ENCODE assay signal across 22 mouse cellular contexts in genomic region chr6:128421036-128421435, GRCm38 (mm10). TPM values are rescaled to one million over a fixed set of nuclear protein-coding genes. Genes with fewer than 3 reads are reported as not detected.
DNase-seq lines count a peak whose midpoint lies in the region; ATAC-seq lines count a peak whose summit lies in the region.
"Had no signal": no experiment of that assay in that cellular context is flagged by ENCODE, and none has a peak within 500 bp of the region (broad histone marks: within the 10 kb centered on the region; RNA-seq: fewer than 3 reads in every experiment).

No protein-coding gene starts in this region.

- H3K36me3 ChIP-seq in stomach, embryonic 16.5 days (ENCODE audit: control insufficient read depth, insufficient read depth, low read length), result no peaks in the 10 kb centered on the region
- no peaks in the 10 kb centered on the region for H3K36me3 ChIP-seq in midbrain, embryonic 15.5 days (replicated peaks)

- no peak overlapping the region for H3K4me3 ChIP-seq in stomach, embryonic 16.5 days (replicated peaks; ENCODE audit: low read length)
- H3K4me3 ChIP-seq in midbrain, embryonic 15.5 days, result no peak overlapping the region
- H3K4me3 ChIP-seq: embryonic facial prominence, embryonic 10.5 days had no signal

- peak overlapping the region; percentile 33; the same call in 1 of the 2 replicates for H3K27ac ChIP-seq in stomach, embryonic 16.5 days (ENCODE audit: low read length)
- no peak overlapping the region for H3K27ac ChIP-seq in midbrain, embryonic 15.5 days
- H3K27ac ChIP-seq: embryonic facial prominence, embryonic 10.5 days; hindbrain, postnatal 0 days had no signal

- WGBS in stomach, embryonic 16.5 days, result 86% methylated on average over 2 of the region's 2 CpGs
- 95% methylated on average over 2 of the region's 2 CpGs for WGBS in midbrain, embryonic 15.5 days

- H3K4me1 ChIP-seq in stomach, embryonic 16.5 days (ENCODE audit: control insufficient read depth, insufficient read depth, low read length), result peaks cover 3% of the 10 kb centered on the region; the same call in 1 of the 2 replicates
- peaks cover 6% of the 10 kb centered on the region for H3K4me1 ChIP-seq in midbrain, embryonic 15.5 days

- peak; percentile 34 for DNase-seq in adrenal gland, postnatal 14 days
- DNase-seq in adrenal gland, postnatal 36 days, result no peak
- peak; percentile 20 for DNase-seq in kidney, postnatal 14 days
- no peak for DNase-seq in kidney, postnatal 4 days
- DNase-seq in right cerebral cortex, adult 2 months (ENCODE audit: low spot score in 2 of 2), result peak; percentile 51
- DNase-seq in right cerebral cortex, postnatal 4 days, result no peak
- DNase-seq: adrenal gland, adult 2 months; cerebellum, postnatal 10 days; heart, postnatal 10 days; left cerebral cortex, postnatal 4 days; lung, adult 18-20 months; right cerebral cortex, postnatal 25 days; thymus, postnatal 25 days had no signal

- H3K4me2 ChIP-seq in stomach, embryonic 16.5 days (ENCODE audit: low read depth, low read length), result no peak overlapping the region
- no peak overlapping the region for H3K4me2 ChIP-seq in midbrain, embryonic 15.5 days

- no peaks in the 10 kb centered on the region for H3K9me3 ChIP-seq in stomach, embryonic 16.5 days (replicated peaks; ENCODE audit: control insufficient read depth, low read length)
- no peaks in the 10 kb centered on the region for H3K9me3 ChIP-seq in midbrain, embryonic 15.5 days
- H3K9me3 ChIP-seq: embryonic facial prominence, embryonic 10.5 days had no signal

- ATAC-seq in stomach, embryonic 16.5 days (ENCODE audit: insufficient read depth, low FRiP score), result no peak
- no peak for ATAC-seq in midbrain, embryonic 15.5 days (replicated peaks)
- ATAC-seq: hindbrain, postnatal 0 days had no signal

- no peaks in the 10 kb centered on the region for H3K27me3 ChIP-seq in stomach, embryonic 16.5 days (ENCODE audit: control insufficient read depth, insufficient read depth, low read length)
- no peaks in the 10 kb centered on the region for H3K27me3 ChIP-seq in midbrain, embryonic 15.5 days (replicated peaks)

- H3K9ac ChIP-seq in stomach, embryonic 16.5 days (ENCODE audit: low read length), result no peak overlapping the region
- H3K9ac ChIP-seq in midbrain, embryonic 15.5 days, result no peak overlapping the region

RNA-seq across cellular contexts. Expression of gene Itfg2, which starts 3.7 kb away (rescaled TPM):
- 21.6 and 35.8 TPM in 2 replicates for total RNA-seq in adrenal gland, postnatal 14 days (2021)
- 10 to 100 TPM; 23.8 to 28.6 TPM for total RNA-seq in adrenal gland, postnatal 36 days (2021)
- 25.0 and 36.4 TPM in 2 replicates for polyA plus RNA-seq in stomach, embryonic 16.5 days (2015; fragmentation: Nextera tagmentation; extraction: Ambion mirVana)
- polyA plus RNA-seq in midbrain, embryonic 15.5 days (2015; fragmentation: Nextera tagmentation; extraction: Ambion mirVana), result 50.7 and 51.4 TPM in 2 replicates

RNA-seq across cellular contexts. Expression of gene Fkbp4, which starts 17.4 kb away (rescaled TPM):
- total RNA-seq in adrenal gland, postnatal 14 days (2021), result 198 and 230 TPM in 2 replicates
- 100 to 1,000 TPM; 222 to 269 TPM for total RNA-seq in adrenal gland, postnatal 36 days (2021)
- polyA plus RNA-seq in stomach, embryonic 16.5 days (2015; fragmentation: Nextera tagmentation; extraction: Ambion mirVana), result 413 and 416 TPM in 2 replicates
- 375 and 389 TPM in 2 replicates for polyA plus RNA-seq in midbrain, embryonic 15.5 days (2015; fragmentation: Nextera tagmentation; extraction: Ambion mirVana)

RNA-seq across cellular contexts. Expression of gene Nrip2, which starts 21.9 kb away (rescaled TPM):
- total RNA-seq in adrenal gland, postnatal 14 days (2021), result 2.7 and 2.9 TPM in 2 replicates
- total RNA-seq in adrenal gland, postnatal 36 days (2021), result 1 to 10 TPM; 1.1 to 2.4 TPM
- 5.5 and 6.2 TPM in 2 replicates for polyA plus RNA-seq in stomach, embryonic 16.5 days (2015; fragmentation: Nextera tagmentation; extraction: Ambion mirVana)
- polyA plus RNA-seq in midbrain, embryonic 15.5 days (2015; fragmentation: Nextera tagmentation; extraction: Ambion mirVana), result 11.2 and 12.9 TPM in 2 replicates
- total RNA-seq: megakaryocyte-erythroid progenitor cell, adult 5-6 weeks; monocyte, adult 5-6 weeks had no signal

RNA-seq across cellular contexts. Expression of gene Gm44596, which starts 45.7 kb away (rescaled TPM):
- not detected in 2 replicates for total RNA-seq in adrenal gland, postnatal 14 days (2021)
- total RNA-seq in adrenal gland, postnatal 36 days (2021), result not detected
- polyA plus RNA-seq in stomach, embryonic 16.5 days (2015; fragmentation: Nextera tagmentation; extraction: Ambion mirVana), result not detected in 2 replicates
- not detected in 2 replicates for polyA plus RNA-seq in midbrain, embryonic 15.5 days (2015; fragmentation: Nextera tagmentation; extraction: Ambion mirVana)
- total RNA-seq: adrenal gland, adult 2 months; gastrocnemius, postnatal 4 days; heart, postnatal 10 days; hindbrain, postnatal 0 days; layer of hippocampus, adult 18-20 months; left cerebral cortex, postnatal 4 days; megakaryocyte-erythroid progenitor cell, adult 5-6 weeks; monocyte, adult 5-6 weeks; neutrophil, adult 5-6 weeks had no signal
- polyA plus RNA-seq: adrenal gland, adult 2 months; embryonic facial prominence, embryonic 10.5 days; hindbrain, postnatal 0 days had no signal

RNA-seq across cellular contexts. Expression of gene Tex52, which starts 45.8 kb away (rescaled TPM):
- total RNA-seq in adrenal gland, postnatal 14 days (2021), result not detected in 2 replicates
- not detected for total RNA-seq in adrenal gland, postnatal 36 days (2021)
- polyA plus RNA-seq in stomach, embryonic 16.5 days (2015; fragmentation: Nextera tagmentation; extraction: Ambion mirVana), result 0.21 TPM in 2 replicates
- polyA plus RNA-seq in midbrain, embryonic 15.5 days (2015; fragmentation: Nextera tagmentation; extraction: Ambion mirVana), result 1.0 and 1.1 TPM in 2 replicates
- total RNA-seq: adrenal gland, adult 2 months; heart, postnatal 10 days; monocyte, adult 5-6 weeks; neutrophil, adult 5-6 weeks had no signal
- polyA plus RNA-seq: adrenal gland, adult 2 months had no signal

Comparison
In these comparisons a context has a peak if more than half of its experiments do, and no peak if none do; other contexts are left out.
1. DNase-seq: peak in adrenal gland, postnatal 14 days (single experiment), kidney, postnatal 14 days (single experiment) and right cerebral cortex, adult 2 months (2 of 2); none in adrenal gland, postnatal 36 days (0 of 2), kidney, postnatal 4 days (0 of 2) and right cerebral cortex, postnatal 4 days (single experiment).